Mouse (Mus musculus) liver (tissue): Measurements from ENCODE around the gene Ccr7.

Experiments used
- DNase-seq: peaks from one replicate; pipeline ENCODE4 v3.0.0-alpha.2; 2020; ENCODE audit warnings: mixed read lengths

The Ccr7 gene

DNA sequence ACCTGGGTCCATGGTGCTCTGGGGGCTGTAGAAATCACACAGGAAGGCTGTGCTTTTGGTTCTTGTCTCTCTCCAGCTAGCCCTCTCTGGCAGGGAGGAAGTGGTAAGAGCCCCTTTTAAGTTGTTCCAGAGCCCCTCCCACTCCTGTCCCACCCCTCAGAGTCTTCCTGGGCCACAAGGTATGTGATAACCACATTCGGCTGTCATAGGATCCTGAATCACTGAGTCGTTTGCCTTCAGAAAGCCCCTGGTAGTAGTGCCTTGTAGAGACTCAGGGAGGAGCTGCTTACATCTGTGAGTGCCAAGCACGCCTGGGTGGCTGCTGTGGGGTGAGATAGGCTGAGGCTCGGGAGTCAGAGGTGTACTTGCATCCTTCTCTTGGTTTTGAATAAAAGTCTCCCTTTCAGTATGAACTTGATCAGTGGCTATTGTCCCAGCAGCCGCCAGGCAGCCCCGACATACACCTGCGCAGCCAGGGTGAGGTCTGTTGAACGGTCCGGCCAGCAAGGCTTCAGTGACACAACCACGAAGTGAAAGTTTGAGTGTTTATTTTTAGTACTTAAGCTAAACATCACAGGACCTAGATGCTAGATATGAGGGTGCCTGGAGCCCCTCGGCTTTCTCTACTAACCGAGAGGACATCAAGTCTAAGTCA lies at the start of gene Ccr7:
Ccr7 (minus strand) TSS at position 91 of the 655 bp plus-strand sequence.
- DNase-seq, result no peak

DNA sequence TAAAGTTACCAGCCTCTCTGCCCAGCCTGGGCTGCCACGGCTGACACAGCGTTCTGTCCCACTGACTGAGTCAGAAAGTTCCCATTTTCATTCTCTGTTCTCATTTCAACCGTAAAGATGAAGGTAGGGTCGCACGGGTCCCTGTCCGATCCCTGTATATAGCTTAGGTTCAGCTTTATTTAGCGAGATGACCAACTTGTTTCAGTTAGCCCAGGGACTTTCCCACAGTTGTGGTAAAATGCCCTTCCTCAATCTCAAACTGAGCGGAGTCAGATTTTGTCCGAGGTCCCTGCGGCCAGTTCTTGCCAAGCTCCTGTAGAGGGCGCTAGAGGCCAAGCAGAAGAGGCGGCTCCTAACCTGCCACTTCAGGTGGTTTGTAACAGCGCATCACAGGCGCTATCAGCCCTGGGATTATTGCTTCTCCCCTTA lies 34.3 kb upstream of the Ccr7 start:
- peak; percentile 54 for DNase-seq

DNA sequence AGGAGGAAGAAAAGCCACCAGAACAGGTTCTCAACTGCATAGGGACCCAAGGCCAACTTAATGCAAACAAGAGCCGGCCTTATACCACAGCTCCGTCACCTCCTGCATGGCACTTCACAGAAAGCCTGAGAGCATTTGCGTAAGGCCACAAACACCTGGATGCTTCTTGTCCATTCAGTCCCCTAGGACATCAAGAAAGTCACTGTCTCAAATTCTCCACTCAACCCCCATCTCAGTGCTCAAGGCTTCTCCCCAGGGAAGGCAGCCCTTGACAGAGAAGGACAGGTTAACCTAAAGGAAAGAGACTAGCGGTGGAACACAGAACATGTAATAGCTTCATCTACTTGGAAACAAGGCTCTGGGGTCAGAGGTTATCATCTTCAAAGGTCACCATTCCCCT lies 32.5 kb upstream of the Ccr7 start:
- DNase-seq, result no peak

DNA sequence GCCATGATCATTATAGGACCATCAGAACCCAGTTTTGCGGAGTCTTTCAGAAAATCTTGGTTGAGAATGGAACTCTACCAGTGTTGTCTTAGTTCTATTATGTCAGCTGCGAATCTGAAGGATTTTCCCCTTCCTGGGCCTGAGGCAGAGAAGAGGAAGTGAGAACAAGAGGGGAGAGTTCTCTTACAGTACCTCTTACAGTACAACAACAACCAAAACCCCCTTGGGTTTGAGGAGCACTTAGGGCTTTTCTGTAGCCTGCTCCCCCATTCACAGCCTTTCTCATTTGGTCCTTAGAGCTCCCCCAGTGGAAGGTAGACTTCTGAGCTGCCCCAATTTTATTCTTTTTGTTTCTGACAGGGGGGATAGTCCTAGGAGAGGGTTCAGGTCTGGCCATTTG lies 32.0 kb upstream of the Ccr7 start:
- no peak for DNase-seq

DNA sequence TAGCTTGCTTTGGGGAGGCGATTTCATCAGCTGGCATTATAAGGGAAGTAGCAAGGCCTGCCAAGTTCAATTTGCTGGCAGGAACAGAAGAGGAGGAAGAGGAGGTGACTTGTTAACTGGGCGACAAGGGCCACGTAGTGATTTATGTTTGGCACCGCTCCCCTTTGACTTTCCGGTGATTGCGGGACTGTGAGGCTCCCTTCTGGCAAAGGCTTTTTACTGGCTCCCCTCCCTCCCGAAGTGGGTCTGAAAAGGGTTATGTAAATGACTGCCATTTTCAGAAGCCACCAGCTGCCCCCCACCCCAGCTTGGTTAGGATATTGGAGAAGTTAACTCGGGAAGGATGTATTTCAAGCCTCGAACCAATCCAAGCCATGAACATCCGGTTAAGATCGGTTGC lies 27.7 kb upstream of the Ccr7 start:
- no peak for DNase-seq

DNA sequence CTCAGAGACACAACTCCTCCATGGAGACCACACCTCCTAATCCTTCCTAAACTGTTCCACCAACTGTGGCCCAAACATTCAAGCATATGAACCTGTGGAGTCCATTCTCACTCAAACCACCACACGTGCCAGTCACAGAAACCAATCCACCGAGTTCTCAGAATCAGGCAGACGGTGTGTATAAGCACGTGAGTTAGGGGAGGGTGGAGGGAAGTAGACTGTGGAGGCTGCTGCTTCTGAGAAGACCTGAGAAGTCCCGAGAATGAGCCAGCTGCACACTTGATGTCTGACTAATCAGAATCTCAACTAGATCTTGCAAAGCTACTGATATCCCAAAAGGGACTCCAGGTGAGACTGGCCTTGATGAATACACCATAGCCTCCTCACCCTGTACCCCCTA lies 25.2 kb upstream of the Ccr7 start:
- no peak for DNase-seq

DNA sequence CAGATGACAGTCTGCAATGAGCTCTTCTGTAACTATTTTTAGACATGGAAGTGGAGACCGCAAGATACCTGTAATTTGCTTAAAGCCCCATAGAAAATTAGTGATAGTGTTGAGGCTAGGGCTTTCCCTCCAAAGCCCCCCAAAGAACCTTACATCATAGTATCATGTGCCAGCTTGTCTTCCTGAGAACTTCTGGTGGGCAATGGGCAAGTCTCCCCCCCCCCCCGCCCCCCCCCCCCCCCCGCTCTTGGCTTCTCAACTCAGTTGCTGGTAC lies 23.0 kb upstream of the Ccr7 start:
- no peak for DNase-seq

DNA sequence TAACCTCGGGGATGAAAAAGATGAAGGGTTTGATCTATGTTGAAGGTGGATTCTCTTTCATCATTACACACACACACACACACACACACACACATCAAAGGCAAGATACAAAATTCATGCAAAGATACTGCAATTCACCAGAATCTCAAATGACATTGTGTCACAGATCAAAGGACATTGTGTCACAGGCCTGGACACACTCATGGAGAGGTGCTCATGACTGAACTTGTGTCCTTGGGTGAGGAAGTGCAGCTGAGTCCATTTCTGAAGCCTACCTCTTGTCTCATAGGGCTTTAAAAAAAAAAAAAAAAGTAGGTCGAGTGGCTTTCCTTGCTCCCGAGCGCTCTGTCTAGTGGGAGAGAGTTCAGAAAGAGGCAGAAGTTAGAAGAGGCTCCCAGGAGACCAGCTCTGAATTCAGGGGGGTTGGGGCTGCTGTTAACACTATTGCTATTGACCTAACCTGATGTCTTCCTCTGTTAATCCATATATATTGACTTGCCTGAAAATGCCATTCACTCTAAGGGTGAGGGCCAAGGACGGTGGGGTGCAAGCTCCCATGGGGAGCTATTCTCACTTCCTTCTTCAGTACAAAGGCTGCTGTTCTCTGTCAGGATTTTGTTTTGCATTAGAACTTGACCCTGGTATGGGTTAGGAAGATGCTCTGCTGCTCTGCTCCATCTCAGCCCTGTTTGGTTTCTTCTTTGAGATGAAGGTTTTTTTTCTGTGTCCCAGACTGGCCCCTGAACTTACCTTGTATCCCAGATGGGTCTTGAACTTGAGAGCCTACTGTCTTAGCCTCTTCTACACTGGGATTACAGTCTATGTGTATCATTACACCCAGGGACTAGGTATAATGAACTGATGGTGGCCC lies 22.4 kb upstream of the Ccr7 start:
- no peak for DNase-seq

GRCm38 (mm10) chr11:99172002-99172401 lies 17.1 kb upstream of the Ccr7 start:
- no peak for DNase-seq

GRCm38 (mm10) chr11:99171442-99171841 lies 16.6 kb upstream of the Ccr7 start:
- DNase-seq, result no peak

DNA sequence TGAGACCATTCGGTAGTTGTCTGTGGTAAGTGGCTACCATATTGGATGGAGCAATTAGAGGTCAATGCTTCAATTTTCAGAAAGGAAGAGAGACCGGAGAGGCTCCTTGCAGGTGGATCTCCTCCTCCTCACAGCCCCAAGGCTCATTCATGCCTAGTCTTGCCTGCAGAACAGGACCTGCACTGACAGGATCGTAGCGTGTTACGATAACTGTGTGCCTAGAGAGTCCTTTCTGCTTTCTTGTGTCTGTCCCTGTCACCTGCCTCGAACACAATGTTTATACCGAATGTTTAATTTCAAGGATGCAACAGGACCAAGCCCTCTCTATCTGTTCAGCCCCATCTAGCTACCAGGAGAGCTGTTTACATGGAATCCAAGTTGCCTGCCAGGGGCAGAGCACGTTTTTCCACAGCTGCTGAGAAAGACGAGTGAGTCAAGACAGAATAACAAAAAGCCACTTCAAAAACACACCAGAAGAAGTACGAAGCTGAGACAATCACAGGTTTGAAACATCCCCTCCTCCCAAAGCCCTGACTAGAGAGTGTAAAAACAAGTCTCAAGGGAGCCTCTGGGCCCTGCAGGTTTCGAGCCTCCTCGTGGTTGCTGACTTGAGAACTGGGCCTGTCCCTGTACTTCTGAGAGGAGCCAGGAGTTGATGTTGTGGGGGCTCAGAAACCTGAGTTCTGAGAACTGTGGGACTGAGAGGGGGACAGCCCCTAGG lies 15.8 kb upstream of the Ccr7 start:
- no peak for DNase-seq

- DNase-seq, result no peak
Measured at GRCm38 (mm10) chr11:99170005-99170404, 15.1 kb upstream of the Ccr7 start.

DNA sequence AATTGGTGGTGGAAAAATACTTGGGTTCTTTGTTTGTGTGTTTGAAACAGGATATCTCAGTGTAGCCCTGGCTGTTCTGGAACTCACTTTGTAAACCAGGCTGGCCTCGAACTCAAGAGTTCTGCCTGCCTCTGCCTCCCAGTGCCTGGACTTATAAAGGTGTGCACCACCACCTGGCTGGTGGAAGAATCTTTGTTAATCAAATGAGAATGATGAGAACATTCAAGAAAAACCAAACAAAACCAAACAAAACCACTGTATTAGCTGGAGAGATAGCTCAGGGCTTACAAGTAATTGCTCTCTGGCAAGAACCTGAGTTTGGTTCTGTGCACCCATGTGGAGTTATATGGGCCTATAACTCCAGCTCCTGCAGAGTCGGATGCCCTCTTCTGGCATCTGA lies 14.6 kb upstream of the Ccr7 start:
- no peak for DNase-seq

DNA sequence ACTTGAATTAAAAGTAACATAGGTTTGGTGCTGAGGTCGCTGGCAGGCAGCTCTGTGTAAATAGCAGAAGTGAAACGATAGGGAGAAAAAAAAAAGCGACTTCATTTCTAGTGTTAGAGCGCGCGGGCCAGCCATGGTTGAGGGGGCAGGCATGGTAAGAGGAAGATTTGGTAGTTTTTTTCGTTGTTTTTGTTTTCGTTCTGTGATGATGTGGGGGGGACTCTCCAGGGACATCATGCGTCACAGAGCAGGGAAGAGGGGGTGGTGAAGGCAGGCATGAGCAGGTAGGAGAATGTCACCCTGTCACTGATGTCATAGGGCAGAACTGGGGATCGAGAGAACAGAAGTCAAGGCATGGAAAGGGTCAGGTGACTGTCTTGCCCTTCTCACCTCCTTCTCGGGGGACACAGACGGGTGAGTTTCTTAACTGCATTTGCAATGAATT lies 13.2 kb upstream of the Ccr7 start:
- DNase-seq, result no peak

DNA sequence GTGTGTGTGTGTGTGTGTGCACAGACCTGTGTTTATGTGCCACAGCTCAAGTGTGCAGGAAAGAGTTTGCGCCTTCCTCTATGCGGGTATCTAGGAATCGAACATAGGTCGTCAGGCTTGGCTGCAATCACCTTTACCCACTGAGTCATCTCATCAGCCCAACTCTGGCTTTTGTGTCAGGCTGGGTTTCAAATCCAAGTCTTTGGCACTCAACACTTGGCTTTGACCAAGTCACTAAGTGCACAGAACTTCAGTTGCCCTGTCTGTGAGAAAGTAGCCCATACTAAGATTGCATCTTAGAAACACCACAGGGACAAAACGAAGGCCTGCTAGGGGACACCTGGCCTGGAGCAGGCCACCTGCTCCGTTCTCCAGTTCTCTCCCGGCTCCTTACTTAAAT lies 12.7 kb upstream of the Ccr7 start:
- no peak for DNase-seq

GRCm38 (mm10) chr11:99166241-99166640 lies 11.4 kb upstream of the Ccr7 start:
- no peak for DNase-seq

- DNase-seq, result no peak
Measured at GRCm38 (mm10) chr11:99165031-99165752, 10.3 kb upstream of the Ccr7 start.

- DNase-seq, result peak; percentile 8
Measured at GRCm38 (mm10) chr11:99162972-99163686, 8.3 kb upstream of the Ccr7 start.

DNA sequence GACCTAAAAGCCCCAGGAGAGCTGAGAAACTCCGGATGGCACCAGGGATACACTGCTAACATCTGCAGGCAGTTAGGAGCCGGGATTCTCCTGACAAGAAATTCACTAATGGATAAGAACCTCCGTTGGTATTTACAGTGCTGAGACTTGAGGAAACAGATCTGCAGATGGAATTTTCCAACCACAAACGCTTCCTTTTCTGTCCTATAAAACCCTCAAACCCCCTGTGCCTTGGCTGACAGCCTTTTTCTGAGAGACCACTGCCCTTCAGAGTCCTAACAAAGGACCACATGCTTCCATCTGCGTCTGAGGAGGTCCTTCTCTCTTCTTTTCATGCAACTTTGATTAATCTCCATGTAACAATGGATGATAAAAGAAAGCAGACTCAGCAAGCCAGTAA lies 6.8 kb upstream of the Ccr7 start:
- DNase-seq, result no peak

- no peak for DNase-seq
Measured at GRCm38 (mm10) chr11:99160228-99160627, 5.4 kb upstream of the Ccr7 start.

GRCm38 (mm10) chr11:99155817-99156216 lies 940 bp upstream of the Ccr7 start:
- DNase-seq, result no peak
